ENCODE assay signal across 8 mouse cellular contexts in the genomic region with DNA sequence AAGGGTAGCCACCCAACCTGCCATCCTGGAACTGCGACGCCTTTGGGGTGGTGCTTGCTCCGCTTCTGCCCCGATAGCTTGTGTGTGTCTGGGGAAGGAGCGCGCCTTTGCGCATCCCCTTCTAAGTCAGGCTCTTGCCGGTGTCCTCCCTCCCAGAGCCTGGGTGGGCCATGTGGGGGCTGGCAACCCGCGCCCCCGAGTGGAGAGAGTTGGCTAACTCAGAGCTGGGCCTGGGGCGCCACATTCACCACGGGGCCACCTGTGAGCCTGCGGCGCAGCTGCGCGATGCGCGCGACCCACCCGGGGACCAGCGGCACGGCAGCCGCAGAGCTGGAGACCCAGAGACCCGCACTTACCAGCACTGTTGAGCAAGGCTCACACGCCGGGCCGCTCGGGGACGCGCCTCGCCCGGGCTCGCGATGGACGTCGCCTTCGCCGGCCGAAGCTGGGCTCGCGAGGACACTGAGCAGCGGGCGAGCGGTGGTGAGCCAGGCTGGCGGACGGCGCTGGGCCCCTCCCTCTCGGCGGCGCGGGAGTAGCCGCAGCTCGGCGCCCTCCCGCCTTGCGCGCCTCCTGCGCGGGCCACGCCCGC. TPM values are rescaled to one million over a fixed set of nuclear protein-coding genes. Genes with fewer than 3 reads are reported as not detected.
DNase-seq lines count a peak whose midpoint lies in the region; ATAC-seq and TF ChIP-seq lines count a peak whose summit lies in the region.

A gene (minus strand): TSS at position 518 of the 592 bp plus-strand sequence.

- no peak within 1 kb of the TSS for H3K27ac ChIP-seq in gastrocnemius, adult 2 months
- H3K27ac ChIP-seq in forebrain, postnatal 0 days (ENCODE audit: low read depth, low read length) = peak within 1 kb of the TSS; percentile 6; the same call in 1 of the 2 replicates
- H3K27ac ChIP-seq in hindbrain, embryonic 10.5 days = peak within 1 kb of the TSS; percentile 82
- H3K27ac ChIP-seq in neural tube, embryonic 12.5 days = no peak within 1 kb of the TSS

- peak; percentile 45 for DNase-seq in gastrocnemius, adult 2 months
- DNase-seq in gastrocnemius, adult 8-10 months (ENCODE audit: low spot score in 2 of 2) = no peak
- peak; percentile 43 to 58 for DNase-seq in cerebellum, adult 18-20 months
- peak; percentile 70 for DNase-seq in forebrain, postnatal 0 days
- peak; percentile 77 for DNase-seq in hindbrain, embryonic 10.5 days (ENCODE audit: low spot score)
- DNase-seq in left cerebral cortex, postnatal 4 days = peak; percentile 65

- ATAC-seq in forebrain, postnatal 0 days = peak; percentile 94
- ATAC-seq in neural tube, embryonic 12.5 days (ENCODE audit: low FRiP score, low read depth) = peak; percentile 96
- ATAC-seq in inflammation-experienced regulatory T-cells, adult 6 months = no peak

- H3K4me1 ChIP-seq in forebrain, postnatal 0 days (ENCODE audit: insufficient read depth) = peaks cover 3% of the 10 kb centered on the region; the same call in 1 of the 2 replicates
- H3K4me1 ChIP-seq in hindbrain, embryonic 10.5 days (replicated peaks) = peaks cover 16% of the 10 kb centered on the region
- 0 out of 2 replicates have a peak, but pooled peaks cover 6% of the 10 kb centered on the region for H3K4me1 ChIP-seq in neural tube, embryonic 12.5 days

- peak within 1 kb of the TSS; percentile 64 for H3K4me3 ChIP-seq in gastrocnemius, adult 2 months
- peak within 1 kb of the TSS; percentile 58 for H3K4me3 ChIP-seq in forebrain, postnatal 0 days (ENCODE audit: low read depth, low read length)
- H3K4me3 ChIP-seq in hindbrain, embryonic 10.5 days = peak within 1 kb of the TSS; percentile 67
- peak within 1 kb of the TSS; percentile 59 for H3K4me3 ChIP-seq in neural tube, embryonic 12.5 days

- intact Hi-C loops in gastrocnemius, adult 2 months (cut with DNase I) = no loop called here
- intact Hi-C loops in left cerebral cortex, postnatal 4 days (cut with DNase I) = loop anchor here (10.0 kb wide), 1 partner anchor 265 kb away; no protein-coding TSS in a partner anchor

- WGBS in forebrain, postnatal 0 days = under 1% methylated on average over 53 of the region's 62 CpGs
- under 1% methylated on average over 62 of the region's 62 CpGs for WGBS in hindbrain, embryonic 10.5 days
- WGBS in neural tube, embryonic 12.5 days = under 1% methylated on average over 56 of the region's 62 CpGs

- H3K9ac ChIP-seq in forebrain, postnatal 0 days = peak within 1 kb of the TSS; percentile 62
- peak within 1 kb of the TSS; percentile 60 for H3K9ac ChIP-seq in neural tube, embryonic 12.5 days

- H3K9me3 ChIP-seq in forebrain, postnatal 0 days (ENCODE audit: low read length) = no peaks in the 10 kb centered on the region
- H3K9me3 ChIP-seq in hindbrain, embryonic 10.5 days = no peaks in the 10 kb centered on the region
- no peaks in the 10 kb centered on the region for H3K9me3 ChIP-seq in neural tube, embryonic 12.5 days

- H3K36me3 ChIP-seq in forebrain, postnatal 0 days (ENCODE audit: insufficient read depth) = no peaks in the 10 kb centered on the region
- no peaks in the 10 kb centered on the region for H3K36me3 ChIP-seq in hindbrain, embryonic 10.5 days
- H3K36me3 ChIP-seq in neural tube, embryonic 12.5 days = no peaks in the 10 kb centered on the region

- no peak for TF ChIP-seq CTCF in gastrocnemius, adult 2 months (IDR thresholded peaks at IDR 0.05)
- peak; percentile 48 for TF ChIP-seq CTCF in forebrain, postnatal 0 days (IDR thresholded peaks at IDR 0.05; ENCODE audit: low read depth)

- H3K4me2 ChIP-seq in forebrain, postnatal 0 days (ENCODE audit: low read depth) = peak within 1 kb of the TSS; percentile 74
- H3K4me2 ChIP-seq in neural tube, embryonic 12.5 days (replicated peaks) = peak within 1 kb of the TSS; percentile 94

- no peaks in the 10 kb centered on the region for H3K27me3 ChIP-seq in forebrain, postnatal 0 days (ENCODE audit: insufficient read depth, low read length)
- peaks cover 31% of the 10 kb centered on the region for H3K27me3 ChIP-seq in hindbrain, embryonic 10.5 days (ENCODE audit: insufficient read depth, poor library complexity, severe bottlenecking)
- H3K27me3 ChIP-seq in neural tube, embryonic 12.5 days (replicated peaks) = peaks cover 11% of the 10 kb centered on the region; the same call in 1 of the 2 replicates

RNA-seq across cellular contexts. Expression of the gene that starts here (rescaled TPM):
- under 1 TPM; 0.42 to 0.59 TPM for total RNA-seq in gastrocnemius, adult 2 months (2021)
- total RNA-seq in gastrocnemius, adult 8-10 months (2022) = under 1 TPM; 0.39 to 0.58 (median 0.52) TPM
- total RNA-seq in forebrain, postnatal 0 days (2014; rRNA removed) = 6.6 and 10.0 TPM in 2 replicates
- polyA plus RNA-seq in forebrain, postnatal 0 days (2015; fragmentation: Nextera tagmentation; extraction: Ambion mirVana) = 1.2 and 2.4 TPM in 2 replicates
- polyA plus RNA-seq in hindbrain, embryonic 10.5 days (2016; fragmentation: Nextera tagmentation; extraction: Ambion mirVana) = 0.39 and 0.41 TPM in 2 replicates
- 10 to 100 TPM; 30.0 to 32.1 TPM for total RNA-seq in left cerebral cortex, postnatal 4 days (2021)
- polyA plus RNA-seq in neural tube, embryonic 12.5 days (2016; fragmentation: Nextera tagmentation; extraction: Ambion mirVana) = 0.72 and 0.99 TPM in 2 replicates
- under 1 TPM in 1 of 3 experiments, not detected in 2; 0.03 TPM for polyA plus RNA-seq in inflammation-experienced regulatory T-cells, adult 6 months (2017; shearing (Covaris generic))

Comparison
In these comparisons a context has a peak if more than half of its experiments do, and no peak if none do; other contexts are left out.
1. Peak in DNase-seq and H3K4me3 ChIP-seq in gastrocnemius, adult 2 months; RNA of the gene not detected or under 1 TPM.
2. Peak in DNase-seq, H3K4me3 ChIP-seq and H3K27ac ChIP-seq in hindbrain, embryonic 10.5 days; RNA of the gene not detected or under 1 TPM.
3. Peak in ATAC-seq, H3K4me3 ChIP-seq, H3K9ac ChIP-seq and H3K4me2 ChIP-seq in neural tube, embryonic 12.5 days; RNA of the gene not detected or under 1 TPM.
4. DNase-seq: peak in cerebellum, adult 18-20 months (2 of 2), forebrain, postnatal 0 days (single experiment) and left cerebral cortex, postnatal 4 days (single experiment); none in gastrocnemius, adult 8-10 months (0 of 2).
5. Peak in every context shown above with its lines, with median percentiles within 50 percentile points of each other: H3K4me3 ChIP-seq.